Mouse (Mus musculus) liver, embryonic 18 days (tissue): Measurements from ENCODE around the gene Naa16. TPM values are rescaled to one million over a fixed set of nuclear protein-coding genes. Genes with fewer than 3 reads are reported as not detected.

Experiments
- polyA plus RNA-seq: library from polyadenylated mRNA; depleted of rRNA; stranded (reverse); fragments of >200 nt; gene quantifications from 2 replicates; pipeline ENCODE4 v1.2.3, GENCODE M21; 2012; rRNA removed

Naa16 gene
- polyA plus RNA-seq, result 6.2 and 7.6 TPM in 2 replicates

GRCm38 (mm10) chr14:79390265-79390926 is at the start of gene Naa16:
TSS of gene Naa16 (minus strand) at chr14:79390778.

DNA sequence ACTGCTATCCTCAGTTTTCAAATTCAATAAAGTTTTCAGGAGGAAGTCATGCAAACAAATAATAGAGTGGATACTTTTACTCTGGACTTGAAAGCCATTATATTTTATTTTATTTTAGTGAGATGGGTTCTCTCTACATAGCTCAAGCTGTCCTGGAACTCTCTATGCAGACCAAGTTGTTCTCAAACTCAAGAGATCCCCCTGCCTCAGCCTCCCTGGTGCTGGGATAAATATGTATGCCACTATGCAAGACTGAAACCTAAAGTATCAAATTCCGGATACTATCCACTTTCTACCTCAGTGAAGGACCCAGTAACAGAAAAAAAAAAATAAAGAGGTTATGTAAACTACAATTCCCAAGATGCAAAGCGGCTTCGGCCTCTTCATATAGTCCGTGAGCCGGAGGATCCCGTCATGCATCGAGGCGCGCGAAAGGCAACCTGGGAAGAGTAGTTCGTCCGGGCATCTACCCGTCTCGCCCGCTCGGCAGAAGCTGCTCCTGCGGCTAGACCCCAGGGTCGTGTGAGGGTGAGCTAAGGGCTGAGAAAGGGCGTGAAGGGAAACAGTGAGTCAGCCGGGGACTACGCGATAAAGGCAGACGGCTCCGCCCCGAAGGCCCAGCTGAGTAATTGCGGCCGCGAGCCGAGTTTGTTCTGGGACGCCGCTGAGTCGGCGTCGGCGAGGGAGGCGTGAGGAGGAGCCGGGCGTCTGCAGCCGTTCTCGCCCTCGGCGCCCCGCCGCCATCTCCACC is 35.6 kb upstream of the Naa16 start, which contains the start of gene Kbtbd7:
Kbtbd7 (plus strand) TSS at position 533 of the 751 bp plus-strand sequence.

GRCm38 (mm10) chr14:79397321-79398122 is 6.9 kb upstream of the Naa16 start, which contains the start of gene Mtrf1:
TSS of gene Mtrf1 (plus strand) at chr14:79397772.

DNA sequence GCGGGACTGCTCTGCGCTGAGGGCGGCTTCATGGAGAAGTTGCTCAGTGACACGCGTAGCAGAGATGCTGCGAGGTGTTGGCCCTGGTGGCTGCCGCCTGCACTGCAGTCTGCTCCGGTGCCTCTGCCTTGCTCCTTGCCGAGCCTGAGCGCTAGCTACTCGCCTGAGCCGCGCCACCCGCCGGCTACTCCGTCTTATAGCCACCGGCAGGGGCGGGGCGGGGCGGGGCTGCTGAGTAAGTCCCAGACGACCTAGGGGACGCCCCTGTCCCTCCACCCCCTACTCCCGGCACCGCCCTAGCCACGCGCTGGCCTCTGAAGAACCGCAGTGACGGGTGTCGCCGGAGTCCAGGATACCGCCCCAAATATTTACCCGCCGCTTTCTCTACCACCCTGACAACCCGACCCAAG is 89.1 kb downstream of the Naa16 start, which contains the start of gene Rgcc:
Rgcc (minus strand) TSS at position 180 of the 410 bp plus-strand sequence.

Other genes starting within 250 kb of the Naa16 start
- not detected in 2 replicates for gene Zfp957, start 143.4 kb downstream of the Naa16 start, polyA plus RNA-seq
- 76.3 and 77.8 TPM in 2 replicates for gene Rgcc, start 89.1 kb downstream of the Naa16 start, polyA plus RNA-seq
- gene Mtrf1, start 7.0 kb upstream of the Naa16 start, polyA plus RNA-seq, result 2.7 and 2.9 TPM in 2 replicates
- gene Kbtbd7, start 35.7 kb upstream of the Naa16 start, polyA plus RNA-seq, result 2.2 TPM in 2 replicates
- 0.87 and 1.00 TPM in 2 replicates for gene Kbtbd6, start 61.1 kb upstream of the Naa16 start, polyA plus RNA-seq
- 10.4 and 11.4 TPM in 2 replicates for gene Elf1, start 90.4 kb upstream of the Naa16 start, polyA plus RNA-seq
- 5.4 and 6.0 TPM in 2 replicates for gene Wbp4, start 90.7 kb upstream of the Naa16 start, polyA plus RNA-seq
- gene Sugt1, start 196.9 kb upstream of the Naa16 start, polyA plus RNA-seq, result 14.2 and 14.5 TPM in 2 replicates